14 mouse cellular contexts compared by ENCODE assay signal in genomic region chr2:138484871-138485270, GRCm38 (mm10).
DNase-seq lines count a peak whose midpoint lies in the region.
"Had no signal": no experiment of that assay in that cellular context is flagged by ENCODE, and none has a peak within 500 bp of the region (broad histone marks: within the 10 kb centered on the region; RNA-seq: fewer than 3 reads in every experiment).

No protein-coding gene starts in this region.

- peak; percentile 61 for DNase-seq in fat pad, adult 2 months (ENCODE audit: extremely low read depth, low read depth, low spot score)
- DNase-seq in gonadal fat pad, adult 2 months (ENCODE audit: low read depth) = peak; percentile 54
- DNase-seq in spleen, adult 12 weeks (ENCODE audit: low spot score) = no peak
- no peak for DNase-seq in right cerebral cortex, adult 18-20 months
- DNase-seq: adrenal gland, adult 2 months; adrenal gland, adult 8-10 months; adrenal gland, postnatal 10 days; adrenal gland, postnatal 14 days; adrenal gland, postnatal 25 days; adrenal gland, postnatal 36 days; B cell, adult 2 months; cerebellum, adult 11 months; cerebellum, adult 11-12 months; cerebellum, adult 18-20 months had no signal

Comparison
In these comparisons a context has a peak if more than half of its experiments do, and no peak if none do; other contexts are left out.
1. DNase-seq: peak in fat pad, adult 2 months (single experiment) and gonadal fat pad, adult 2 months (single experiment); none in spleen, adult 12 weeks (single experiment) and right cerebral cortex, adult 18-20 months (single experiment).